Mouse (Mus musculus) small intestine, adult 10 weeks (tissue): ENCODE data around the gene Aph1c. TPM values are rescaled to one million over a fixed set of nuclear protein-coding genes. Genes with fewer than 3 reads are reported as not detected.

Experiments
- polyA plus RNA-seq: library from polyadenylated mRNA; stranded (reverse); fragments of 350-450 nt; fragmentation: Illumina TruSeq; extraction: RNeasy Lipid Tissue Mini Kit (QIAGEN cat#74804); gene quantifications from one replicate; pipeline ENCODE4 v1.2.3, GENCODE M21; 2014; ENCODE audit warnings: low replicate concordance

Gene Aph1c
- polyA plus RNA-seq, result 0.82 TPM

GRCm38 (mm10) chr9:66834318-66835096 is at the start of gene Aph1c:
Gene Aph1c, minus strand, starts transcription at chr9:66834726.

GRCm38 (mm10) chr9:66796739-66797138 is 37.8 kb downstream of the Aph1c start, which contains the start of gene Gm10647:
Gene Gm10647, plus strand, starts transcription at chr9:66797039.

GRCm38 (mm10) chr9:66795464-66796324 is 38.8 kb downstream of the Aph1c start, which contains the start of gene Aph1b:
Gene Aph1b, minus strand, starts transcription at chr9:66795490.

Other genes starting within 250 kb of the Aph1c start
- gene Usp3, start 241.6 kb downstream of the Aph1c start, polyA plus RNA-seq, result 121 TPM
- gene Car12, start 121.0 kb downstream of the Aph1c start, polyA plus RNA-seq, result 7.1 TPM
- gene Aph1b, start 39.2 kb downstream of the Aph1c start, polyA plus RNA-seq, result 5.1 TPM
- 0.19 TPM for gene Gm10647, start 37.7 kb downstream of the Aph1c start, polyA plus RNA-seq
- gene Rab8b, start 85.0 kb upstream of the Aph1c start, polyA plus RNA-seq, result 32.1 TPM
- gene Rps27l, start 111.4 kb upstream of the Aph1c start, polyA plus RNA-seq, result 552 TPM
- 45.0 TPM for gene Lactb, start 140.8 kb upstream of the Aph1c start, polyA plus RNA-seq
- 708 TPM for gene Tpm1, start 214.7 kb upstream of the Aph1c start, polyA plus RNA-seq